Mouse (Mus musculus) right cerebral cortex, postnatal 4 days (tissue): Measurements from ENCODE around the gene Fgf18.

Source experiments
- DNase-seq: peaks from one replicate; pipeline ENCODE4 v3.0.0-alpha.2; 2022

Fgf18 gene

DNA sequence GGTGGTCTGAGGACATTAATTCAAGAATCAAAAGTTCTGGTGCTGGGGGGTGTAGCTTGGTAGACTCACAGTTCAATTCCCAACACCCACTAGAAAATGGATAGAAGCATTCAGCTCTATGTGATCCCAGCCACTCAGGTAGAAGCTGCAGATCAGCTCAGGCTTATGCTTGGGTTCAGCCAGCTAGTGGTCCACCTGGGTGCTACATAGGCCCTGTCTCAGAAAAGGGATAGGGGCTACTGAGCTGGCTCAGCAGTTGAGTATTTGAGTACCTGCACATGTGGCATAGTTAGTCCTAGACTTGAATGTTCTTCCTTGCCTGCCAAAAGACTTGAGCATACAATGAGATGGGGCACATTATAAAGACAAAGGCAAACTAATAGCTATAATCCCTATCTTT lies 2.3 kb upstream of the Fgf18 start:
- DNase-seq, result no peak

DNA sequence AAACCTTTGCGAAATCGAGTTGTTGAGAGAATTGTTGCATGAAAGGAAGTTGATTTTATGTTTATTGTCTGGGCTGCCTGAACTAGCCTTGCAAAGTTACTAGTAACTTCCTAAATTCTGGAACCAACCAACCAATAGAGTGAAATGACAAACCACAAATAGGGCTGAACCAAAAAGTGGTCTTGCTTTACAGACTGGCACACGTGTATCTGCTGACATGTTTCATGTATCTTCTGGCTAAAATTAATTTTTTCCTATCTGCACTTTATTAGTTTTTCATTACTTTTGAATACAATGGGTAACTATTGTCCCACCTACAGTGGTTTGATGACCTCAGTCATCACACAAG lies 1.9 kb upstream of the Fgf18 start:
- DNase-seq, result no peak

- DNase-seq, result peak; percentile 65
These were observed 1.3 kb upstream of the Fgf18 start for GRCm38 (mm10) chr11:33148338-33149087.

GRCm38 (mm10) chr11:33147572-33148337 lies 555 bp upstream of the Fgf18 start:
- no peak for DNase-seq

DNA sequence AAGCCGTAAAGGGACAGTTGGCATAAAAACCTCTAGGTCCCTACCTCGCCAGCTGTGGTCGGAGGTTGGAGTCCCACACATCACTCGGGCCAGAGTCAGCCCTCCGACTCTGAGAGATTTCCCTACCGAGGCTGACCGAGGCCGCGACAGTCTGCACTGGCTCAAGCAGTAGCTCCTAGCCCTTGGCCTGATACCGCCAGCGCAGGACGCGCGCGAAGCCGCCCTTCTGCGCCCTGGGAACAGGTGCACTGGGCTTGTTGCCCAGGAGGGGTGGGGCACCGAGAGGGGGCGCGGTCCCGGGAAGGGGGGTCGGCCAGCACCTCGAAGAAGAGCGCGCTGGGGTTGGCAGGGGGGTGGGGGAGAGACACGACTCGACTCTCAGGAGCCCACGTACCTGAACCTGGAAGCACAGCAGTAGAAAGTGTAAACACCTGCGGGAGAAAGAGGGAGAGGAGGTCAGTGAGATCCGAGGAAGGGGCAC lies 509 bp downstream of the Fgf18 start:
- peak; percentile 51 for DNase-seq

- DNase-seq, result peak; percentile 91
These were observed 1.1 kb downstream of the Fgf18 start for GRCm38 (mm10) chr11:33146143-33146497.

DNA sequence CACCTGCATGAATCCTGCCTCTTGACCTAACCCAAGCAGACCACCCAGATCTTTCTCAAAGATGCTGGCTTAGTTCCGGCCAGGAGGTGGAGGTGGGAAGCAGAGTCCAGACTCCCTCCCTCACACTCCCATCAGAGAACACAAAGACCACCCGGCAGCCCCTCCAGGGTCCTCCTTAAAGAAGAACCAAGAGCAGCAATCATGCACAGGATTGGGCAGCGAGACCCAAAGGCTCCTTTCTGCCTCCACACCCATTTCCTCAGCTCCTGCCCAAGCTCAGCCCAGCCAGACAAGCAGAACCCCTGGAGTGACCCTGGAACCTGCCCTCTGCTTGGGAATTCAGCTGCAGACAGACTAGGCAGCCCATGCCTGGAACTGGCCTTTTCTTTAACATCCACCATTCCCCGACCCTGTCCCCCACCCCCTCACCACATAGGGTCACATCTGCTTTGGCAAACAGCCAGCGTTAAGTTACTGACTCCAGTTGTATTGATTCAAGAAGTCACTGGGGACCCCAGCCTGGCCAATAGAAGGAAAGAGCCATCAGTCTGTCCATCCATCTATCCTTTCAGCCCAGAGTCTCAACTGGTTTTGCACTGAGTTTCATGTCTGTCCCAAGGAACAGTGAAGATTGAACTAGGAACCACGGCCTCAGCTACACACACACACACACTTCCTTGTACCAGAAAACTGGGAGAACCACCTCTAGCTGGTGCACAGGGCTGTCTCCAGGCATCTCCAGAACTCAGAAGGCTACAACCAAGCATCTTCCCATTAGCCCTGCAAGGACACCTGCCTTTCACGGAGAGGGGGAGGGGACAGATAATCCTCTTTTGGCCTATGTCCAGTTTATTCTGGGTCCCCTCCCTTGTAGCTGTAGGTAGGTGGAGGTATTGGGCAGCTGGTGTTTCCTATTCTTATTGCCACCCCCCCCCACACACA lies 1.7 kb downstream of the Fgf18 start:
- no peak for DNase-seq

- no peak for DNase-seq
These were observed 3.3 kb downstream of the Fgf18 start for GRCm38 (mm10) chr11:33143906-33144305.

DNA sequence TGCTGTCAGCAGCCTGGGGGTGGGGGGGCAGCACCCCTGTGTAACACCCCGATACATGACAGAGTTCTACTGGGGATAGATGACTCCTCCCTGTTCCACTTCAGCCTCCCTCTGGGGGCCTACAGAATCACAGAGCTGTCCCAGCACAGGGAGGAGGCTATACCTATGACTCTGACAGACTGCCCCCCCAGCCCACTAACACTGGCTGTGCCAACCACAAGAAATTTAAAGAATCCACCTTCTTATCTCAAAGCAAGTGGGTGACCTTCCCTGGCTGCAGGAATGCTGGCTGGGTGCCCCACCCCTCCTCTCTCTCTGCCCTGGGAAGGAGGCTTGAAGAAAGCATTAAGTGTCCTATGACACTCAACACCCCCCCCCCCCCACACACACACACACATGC lies 4.4 kb downstream of the Fgf18 start:
- DNase-seq, result no peak

DNA sequence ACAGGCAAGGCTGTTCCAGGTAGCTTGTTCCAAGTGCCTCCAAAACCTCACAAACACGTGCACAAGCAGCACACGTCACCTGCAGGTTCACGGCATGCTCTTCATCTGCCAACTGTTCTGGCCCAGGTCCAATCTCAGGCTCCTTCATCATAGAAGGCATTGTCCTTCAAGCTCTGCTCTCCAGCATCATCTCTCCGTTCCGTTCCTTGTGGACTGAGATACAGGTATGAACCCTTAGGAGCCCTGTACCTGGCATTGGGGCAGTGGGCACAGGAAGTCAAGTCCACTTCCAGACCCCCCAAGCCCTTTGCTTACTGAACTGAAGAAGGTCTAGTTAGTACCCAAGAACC lies 7.1 kb downstream of the Fgf18 start:
- no peak for DNase-seq

GRCm38 (mm10) chr11:33139458-33140110 lies 7.6 kb downstream of the Fgf18 start:
- DNase-seq, result no peak

- DNase-seq, result no peak
These were observed 8.5 kb downstream of the Fgf18 start for GRCm38 (mm10) chr11:33138686-33139085.

DNA sequence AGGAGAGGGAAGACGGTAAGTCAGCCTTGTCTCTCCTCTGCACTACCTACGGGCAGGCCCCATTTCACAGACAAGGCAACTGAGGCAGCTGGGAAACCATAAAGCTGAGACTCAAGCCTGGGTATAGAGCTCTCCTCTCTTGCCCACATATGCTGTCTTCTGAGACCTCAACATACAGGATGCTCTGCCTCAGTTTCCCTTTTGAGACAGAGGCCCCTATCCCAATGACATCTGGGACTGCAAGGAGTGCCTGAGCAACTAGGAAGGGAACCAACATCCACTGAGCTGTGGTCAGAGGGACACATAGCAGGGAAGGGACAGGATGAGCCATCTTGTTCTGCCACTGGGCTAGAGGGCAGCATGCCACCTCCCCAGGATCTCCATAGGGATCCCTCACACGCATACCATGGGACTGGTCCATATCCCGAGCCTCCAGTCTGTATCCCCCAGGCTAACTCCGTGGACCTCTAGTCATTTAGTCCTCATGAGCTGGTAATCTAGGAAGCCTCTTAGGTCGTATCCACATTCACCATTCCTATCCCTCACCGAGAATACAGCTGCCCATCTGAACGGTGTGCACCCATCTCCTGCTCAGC lies 12.7 kb downstream of the Fgf18 start:
- DNase-seq, result no peak

- DNase-seq, result no peak
These were observed 14.4 kb downstream of the Fgf18 start for GRCm38 (mm10) chr11:33132619-33133338.

GRCm38 (mm10) chr11:33127058-33127457 lies 20.1 kb downstream of the Fgf18 start:
- no peak for DNase-seq

DNA sequence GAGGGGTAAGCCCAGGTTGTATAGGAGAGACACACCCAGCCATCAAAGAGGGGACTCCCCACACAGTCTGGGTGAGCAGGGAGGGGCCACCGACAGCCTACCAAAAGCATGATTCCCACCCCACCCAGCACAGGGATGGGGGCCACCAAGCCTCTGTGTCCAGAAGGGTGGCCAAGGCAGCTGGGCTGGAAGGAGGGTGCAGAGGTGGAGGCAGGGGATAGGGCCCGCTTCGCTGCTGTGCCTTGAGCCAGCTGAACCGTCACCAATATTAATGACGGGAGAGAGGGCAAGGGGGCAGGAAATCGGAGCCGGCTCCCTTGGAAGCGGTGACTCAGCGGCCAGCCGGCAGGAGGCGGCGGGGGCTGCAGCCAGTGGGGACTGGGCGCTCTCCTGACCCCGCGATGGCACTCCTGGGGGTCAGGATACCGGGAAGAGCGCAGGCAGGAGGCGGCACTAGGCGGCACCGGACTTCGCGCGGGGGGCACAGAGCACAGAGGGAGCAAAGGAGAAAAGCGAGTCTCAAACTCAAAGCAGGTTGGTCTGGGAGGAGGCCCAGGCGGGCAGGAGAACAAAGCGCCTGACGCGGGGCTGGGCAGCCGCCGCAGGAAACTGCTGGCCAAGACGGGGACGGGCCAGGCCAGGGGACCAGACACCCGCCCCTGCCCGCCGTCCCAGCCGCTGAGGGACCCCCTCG lies 24.5 kb downstream of the Fgf18 start:
- DNase-seq, result no peak

GRCm38 (mm10) chr11:33119556-33119955 lies 27.6 kb downstream of the Fgf18 start:
- DNase-seq, result no peak

DNA sequence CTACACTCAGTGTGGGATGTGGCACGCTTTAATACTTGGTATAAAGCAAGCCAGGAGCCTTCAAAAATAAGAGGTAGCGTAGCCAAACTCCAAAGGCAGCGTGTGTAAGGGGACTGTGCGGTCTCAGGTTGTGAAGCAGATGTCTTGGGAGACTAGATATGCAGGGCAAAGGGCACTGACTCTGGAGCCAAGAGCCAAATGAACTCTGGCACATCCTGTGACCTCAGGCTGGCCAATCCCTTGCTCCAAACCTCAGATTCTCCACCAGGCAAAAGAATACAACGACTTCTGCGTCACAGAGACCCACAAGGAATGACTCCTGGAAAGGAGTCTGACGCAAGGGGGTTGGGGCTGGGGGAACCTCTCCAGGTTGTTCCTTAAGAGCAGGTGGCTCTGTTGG lies 28.1 kb downstream of the Fgf18 start:
- DNase-seq, result no peak

DNA sequence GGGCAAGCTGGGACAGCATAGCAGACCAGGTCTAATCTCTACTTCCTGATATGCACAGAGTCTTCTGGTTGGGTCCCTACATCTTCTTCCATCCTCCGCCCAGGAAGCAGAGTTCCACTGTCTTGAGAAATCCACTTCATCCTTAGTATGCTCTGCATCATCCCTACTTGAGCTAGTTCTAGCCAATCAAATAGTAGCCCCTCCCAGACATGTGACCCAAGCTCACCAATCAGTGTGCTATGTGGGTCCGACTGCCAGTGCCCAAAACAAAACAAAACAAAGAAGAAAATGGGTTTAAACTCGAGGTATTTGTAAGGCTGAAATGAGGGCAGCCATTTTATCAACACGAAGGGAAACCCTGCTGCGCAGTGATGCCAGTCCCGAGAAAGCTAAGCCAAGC lies 28.7 kb downstream of the Fgf18 start:
- no peak for DNase-seq

DNA sequence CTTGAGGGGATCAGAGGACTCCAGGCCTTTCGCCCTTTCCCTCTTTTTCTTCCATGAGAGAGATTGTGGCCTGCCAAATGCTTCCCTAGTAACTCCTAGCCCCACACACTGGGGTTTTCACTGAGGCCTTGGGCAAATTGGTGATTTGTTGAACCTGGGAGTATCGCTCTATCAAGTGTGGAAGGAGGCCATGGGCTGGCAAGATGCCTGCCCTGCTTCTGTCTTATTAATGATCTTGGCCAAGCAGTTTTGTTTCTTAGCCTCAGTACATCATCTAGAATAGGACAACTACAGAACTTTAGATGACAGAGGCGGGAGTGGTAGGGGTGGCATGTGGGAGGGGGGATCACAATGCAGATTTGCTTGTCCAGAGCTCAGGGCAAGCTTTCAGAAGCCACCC lies 31.4 kb downstream of the Fgf18 start:
- DNase-seq, result no peak

- DNase-seq, result no peak
These were observed 34.8 kb downstream of the Fgf18 start for GRCm38 (mm10) chr11:33112407-33112806.
